Mouse (Mus musculus): ENCODE data around the gene Itpr3. TPM values are rescaled to one million over a fixed set of nuclear protein-coding genes. Genes with fewer than 3 reads are reported as not detected.

Gene Itpr3
- total RNA-seq, 2 experiments from 2014 or later = 4.6 to 6.8 TPM

DNA sequence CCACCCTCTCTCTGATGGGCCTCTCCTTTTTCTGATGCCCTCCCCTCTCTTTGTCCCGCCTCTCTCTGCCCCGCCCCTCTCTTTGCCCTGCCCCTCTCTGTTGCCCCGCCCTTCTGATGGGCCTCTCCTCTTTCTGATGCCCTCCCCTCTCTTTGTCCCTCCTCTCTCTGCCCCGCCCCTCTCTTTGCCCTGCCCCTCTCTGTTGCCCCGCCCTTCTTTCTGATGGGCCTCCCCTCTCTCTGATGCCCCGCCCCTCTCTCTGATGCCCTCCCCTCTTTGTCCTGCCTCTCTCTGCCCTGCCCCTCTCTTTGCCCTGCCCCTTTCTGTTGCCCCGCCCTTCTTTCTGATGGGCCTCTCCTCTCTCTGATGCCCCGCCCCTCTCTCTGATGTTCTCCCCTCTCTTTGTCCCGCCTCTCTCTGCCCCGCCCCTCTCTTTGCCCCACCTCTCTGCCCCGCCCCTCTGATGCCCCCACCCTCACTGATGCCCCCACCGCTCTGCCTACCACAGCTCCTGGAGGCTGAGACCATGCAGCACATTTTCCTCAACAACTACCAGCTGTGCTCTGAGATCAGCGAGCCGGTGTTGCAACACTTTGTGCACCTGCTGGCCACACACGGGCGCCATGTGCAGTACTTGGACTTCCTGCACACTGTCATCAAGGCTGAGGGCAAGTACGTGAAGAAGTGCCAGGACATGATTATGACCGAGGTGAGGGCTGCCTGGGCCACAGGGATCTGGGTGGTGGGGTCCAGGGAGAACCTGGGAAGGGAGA, 48.8 kb downstream of the Itpr3 start:
- intact Hi-C loops (cut with DNase I) = loop anchor here (10.0 kb wide), 1 partner anchor 181 kb away; no protein-coding TSS in a partner anchor
- no peak for DNase-seq (ENCODE audit: low spot score)

DNA sequence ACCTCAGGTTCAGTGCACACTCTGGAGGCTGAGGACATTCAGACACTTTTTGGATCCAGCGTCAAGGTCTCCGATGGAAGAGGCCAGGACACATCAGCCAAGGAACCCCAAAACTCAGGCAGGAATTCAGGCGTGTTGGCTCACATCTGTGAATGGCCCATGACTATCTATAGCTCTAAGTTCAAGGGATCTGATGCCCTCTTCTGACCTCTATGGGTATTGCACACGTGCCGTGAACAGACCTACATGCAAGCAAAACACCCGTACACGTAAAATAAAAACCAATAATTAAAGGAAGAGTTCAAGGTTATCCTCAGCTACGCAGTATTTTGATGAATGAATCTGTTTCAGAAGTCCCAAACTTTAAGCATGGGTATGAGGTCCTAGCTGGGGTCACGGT, 49.6 kb downstream of the Itpr3 start:
- intact Hi-C loops (cut with DNase I) = loop anchor here (10.0 kb wide), 1 partner anchor 182 kb away; no protein-coding TSS in a partner anchor
- no peak for DNase-seq (ENCODE audit: low spot score)

DNA sequence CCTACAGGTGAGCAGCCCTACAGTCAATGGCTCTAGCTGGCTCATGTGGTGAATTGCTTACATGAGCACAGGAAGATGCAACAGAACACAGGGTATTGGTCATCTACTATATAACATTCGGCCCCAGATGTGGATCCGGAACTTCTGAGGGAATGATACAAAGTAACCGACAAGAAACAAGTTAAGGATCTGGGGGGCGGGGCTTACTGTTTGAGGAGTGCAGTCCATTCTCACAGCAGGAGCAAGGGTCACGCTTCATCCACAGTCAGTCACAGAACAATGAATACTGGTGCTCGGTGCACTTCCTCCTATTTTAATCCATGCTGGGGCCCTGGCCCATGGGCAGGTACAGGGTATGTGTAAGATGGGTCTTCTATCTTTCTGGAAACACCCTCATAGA, 50.8 kb downstream of the Itpr3 start:
- no peak for DNase-seq (ENCODE audit: low spot score)

DNA sequence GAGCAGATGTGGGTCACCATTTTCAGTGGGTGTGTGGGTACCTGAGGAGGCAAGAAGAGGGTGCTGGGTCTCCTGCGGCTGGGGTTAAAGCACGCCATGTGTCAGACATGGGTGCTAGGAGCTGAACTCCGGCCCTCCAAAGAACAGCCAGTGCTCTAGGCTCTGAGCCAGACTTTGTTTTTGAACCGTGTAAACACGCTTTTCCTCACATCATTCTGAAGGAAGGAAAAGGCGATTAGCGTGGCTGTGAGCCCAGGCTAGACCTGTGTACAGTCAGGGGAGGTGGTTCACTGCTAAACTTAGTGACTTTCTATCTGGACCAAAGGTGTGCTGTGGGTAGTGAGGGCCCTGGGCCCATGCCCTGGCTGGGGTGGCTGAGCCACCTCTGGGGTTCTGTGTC, 53.0 kb downstream of the Itpr3 start:
- DNase-seq (ENCODE audit: low spot score) = no peak
- intact Hi-C loops (cut with DNase I) = no loop called here

More for the DNA sequence above, 50.8 kb downstream of the Itpr3 start:
- intact Hi-C loops (cut with DNase I) = loop anchor here (10.0 kb wide), 1 partner anchor 183 kb away; no protein-coding TSS in a partner anchor

DNA sequence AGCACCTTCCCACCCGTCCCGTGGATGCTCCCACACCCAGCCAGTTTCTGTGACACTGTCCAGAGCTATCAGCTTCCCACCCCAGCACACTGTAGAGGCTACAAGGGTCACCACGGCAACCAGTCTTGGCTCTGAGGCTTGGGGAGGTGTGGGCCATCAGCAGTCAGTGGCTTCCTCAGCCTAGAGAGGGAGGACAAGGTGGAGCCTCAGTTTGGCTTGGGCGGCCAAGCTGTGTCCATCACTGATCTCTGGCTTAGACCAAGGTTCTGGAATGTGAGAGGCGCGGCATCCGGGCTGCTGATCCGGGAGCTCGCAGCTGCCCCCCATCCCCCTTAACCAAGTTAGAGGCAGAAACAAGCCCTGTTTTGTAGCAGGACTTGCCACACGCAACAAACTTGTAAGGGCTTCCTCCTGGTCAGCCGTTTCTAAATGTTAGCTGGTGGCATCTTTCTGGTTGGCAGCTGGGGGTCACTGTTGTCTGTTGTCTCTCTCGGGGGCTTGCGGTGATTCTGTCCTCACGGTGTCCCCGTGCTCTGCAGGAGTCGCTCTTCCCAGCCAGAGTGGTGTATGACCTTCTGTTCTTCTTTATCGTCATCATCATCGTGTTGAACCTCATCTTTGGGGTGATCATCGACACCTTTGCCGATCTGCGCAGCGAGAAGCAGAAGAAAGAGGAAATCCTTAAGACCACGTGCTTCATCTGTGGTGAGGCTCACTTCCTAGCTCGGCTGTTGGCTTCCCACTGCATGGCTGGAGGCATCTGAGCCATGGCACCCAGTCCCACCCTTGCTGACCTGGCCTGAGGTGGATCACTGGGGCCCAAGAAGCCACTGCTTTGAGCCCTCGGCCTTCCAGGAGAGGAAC, 61.8 kb downstream of the Itpr3 start:
- intact Hi-C loops (cut with DNase I) = no loop called here
- DNase-seq (ENCODE audit: low spot score) = no peak

DNA sequence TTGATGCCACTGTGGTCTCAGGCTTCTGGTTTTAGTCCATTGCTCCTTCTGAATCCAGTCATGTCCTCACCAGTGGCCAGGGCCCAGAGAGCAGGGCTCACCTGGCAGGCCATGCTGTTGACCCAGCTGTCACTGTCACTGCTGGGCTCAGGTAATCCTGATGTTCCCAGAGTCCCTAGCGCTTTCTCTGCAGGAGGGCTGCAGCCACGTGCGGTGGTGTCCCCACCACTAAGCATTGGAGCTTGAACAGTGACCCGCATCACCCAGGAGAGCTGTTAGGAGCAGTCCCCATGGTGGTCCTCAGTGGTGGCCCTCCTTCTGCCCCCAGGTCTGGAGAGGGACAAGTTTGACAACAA, 62.4 kb downstream of the Itpr3 start:
- intact Hi-C loops (cut with DNase I) = no loop called here
- no peak for DNase-seq (ENCODE audit: low spot score)

DNA sequence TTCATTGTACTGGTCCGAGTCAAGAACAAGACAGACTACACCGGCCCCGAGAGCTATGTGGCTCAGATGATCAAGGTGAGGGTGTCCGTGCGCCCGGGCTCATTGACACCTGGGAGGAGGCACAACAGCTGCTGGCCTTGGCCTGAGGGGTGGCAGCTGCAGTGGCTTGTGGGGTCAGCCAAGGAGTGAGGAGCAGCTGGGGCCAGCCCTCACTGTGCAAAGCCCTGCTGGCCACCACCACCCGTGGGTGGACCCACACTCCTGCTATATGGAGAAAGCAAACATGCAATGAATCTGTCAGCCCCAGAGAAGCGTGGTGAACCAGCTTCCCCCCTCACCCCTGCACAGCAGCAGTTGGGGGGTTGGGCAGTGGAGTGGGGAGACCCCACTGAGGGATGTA, 62.9 kb downstream of the Itpr3 start:
- DNase-seq (ENCODE audit: low spot score) = no peak
- intact Hi-C loops (cut with DNase I) = loop anchor here (2.0 kb wide), 1 partner anchor 83 kb away; no protein-coding TSS in a partner anchor

DNA sequence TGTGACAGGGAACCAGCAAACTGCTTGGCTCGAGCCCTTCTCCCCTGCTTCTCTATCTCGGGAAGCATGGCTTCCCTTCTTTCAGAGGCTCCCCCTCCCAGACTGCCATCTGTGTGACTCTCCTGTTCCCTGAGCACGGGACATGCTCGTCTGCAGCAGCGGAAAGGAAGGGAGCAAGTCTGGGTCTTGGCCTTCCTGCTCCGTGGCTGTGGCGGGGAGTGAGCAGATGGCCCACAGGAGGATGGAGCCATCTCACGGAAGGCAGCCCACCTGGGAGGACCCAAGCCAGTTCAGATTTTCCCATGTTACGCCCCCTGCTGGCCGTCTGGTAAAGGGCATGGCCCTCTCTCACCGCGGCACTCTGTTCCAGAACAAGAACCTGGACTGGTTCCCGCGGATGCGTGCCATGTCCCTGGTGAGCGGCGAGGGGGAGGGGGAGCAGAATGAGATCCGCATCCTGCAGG, 63.5 kb downstream of the Itpr3 start:
- intact Hi-C loops (cut with DNase I) = loop anchor here (2.0 kb wide), 1 partner anchor 84 kb away; no protein-coding TSS in a partner anchor
- DNase-seq (ENCODE audit: low spot score) = no peak

DNA sequence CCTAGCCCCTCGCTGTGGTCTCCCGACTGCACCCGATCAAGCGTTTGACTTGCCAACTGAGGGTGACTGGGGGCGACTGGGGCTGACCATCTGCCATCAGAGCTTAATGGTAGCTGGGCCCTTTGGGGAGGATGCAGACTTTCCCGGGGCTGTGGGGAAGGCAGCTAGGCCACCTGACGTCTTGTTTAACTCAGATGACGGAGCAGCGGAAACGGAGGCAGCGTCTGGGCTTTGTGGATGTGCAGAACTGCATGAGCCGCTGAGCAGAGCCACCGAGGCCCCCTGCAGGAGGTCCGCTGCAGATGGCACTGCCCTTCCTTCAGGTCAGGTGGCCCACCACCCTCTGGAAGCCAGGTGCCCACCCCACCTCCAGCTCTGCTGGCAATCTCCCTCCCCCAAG, 64.2 kb downstream of the Itpr3 start:
- intact Hi-C loops (cut with DNase I) = loop anchor here (2.0 kb wide), 1 partner anchor 84 kb away; no protein-coding TSS in a partner anchor
- DNase-seq (ENCODE audit: low spot score) = no peak

DNA sequence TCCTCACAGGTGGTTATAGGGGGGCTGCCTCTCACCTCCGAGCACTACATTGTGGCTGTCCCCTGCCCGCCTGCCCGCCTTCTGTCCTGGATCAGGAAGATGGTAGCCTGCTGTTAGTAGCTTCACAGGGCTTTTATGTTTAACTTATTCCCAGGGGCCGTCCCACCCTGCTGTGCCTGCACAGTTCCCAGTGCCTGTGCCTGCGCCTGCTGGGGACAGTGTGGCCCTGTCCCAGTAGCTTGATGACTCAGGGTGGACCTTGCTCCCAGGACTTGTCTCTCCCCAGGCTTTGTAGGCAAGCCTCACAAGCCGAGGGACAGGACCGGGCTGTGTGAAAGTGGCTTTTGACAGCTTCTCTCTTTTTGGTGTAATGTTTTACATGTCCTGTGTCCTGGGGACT, 64.7 kb downstream of the Itpr3 start:
- intact Hi-C loops (cut with DNase I) = loop anchor here (2.0 kb wide), 1 partner anchor 85 kb away; no protein-coding TSS in a partner anchor
- no peak for DNase-seq (ENCODE audit: low spot score)

DNA sequence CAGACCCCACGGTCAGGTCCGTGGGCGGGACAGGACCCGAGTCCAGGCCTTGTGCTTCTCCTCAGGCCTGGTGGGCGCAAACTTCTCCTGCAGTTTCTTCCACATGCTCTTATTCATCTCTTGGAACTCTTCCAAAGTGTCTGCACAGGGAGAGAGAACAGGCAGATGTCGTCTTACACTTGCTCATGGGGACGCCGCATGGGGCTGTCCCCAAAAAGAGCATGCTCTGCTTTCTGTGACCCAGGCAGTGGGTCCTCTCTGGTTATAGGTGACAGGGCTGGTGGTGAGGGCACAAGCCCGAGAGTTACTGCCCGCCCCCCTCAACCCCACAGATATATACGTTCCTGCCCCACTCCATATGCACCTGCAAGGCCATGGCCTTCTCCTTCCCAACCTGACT, 65.6 kb downstream of the Itpr3 start:
- DNase-seq (ENCODE audit: low spot score) = no peak
- intact Hi-C loops (cut with DNase I) = no loop called here

DNA sequence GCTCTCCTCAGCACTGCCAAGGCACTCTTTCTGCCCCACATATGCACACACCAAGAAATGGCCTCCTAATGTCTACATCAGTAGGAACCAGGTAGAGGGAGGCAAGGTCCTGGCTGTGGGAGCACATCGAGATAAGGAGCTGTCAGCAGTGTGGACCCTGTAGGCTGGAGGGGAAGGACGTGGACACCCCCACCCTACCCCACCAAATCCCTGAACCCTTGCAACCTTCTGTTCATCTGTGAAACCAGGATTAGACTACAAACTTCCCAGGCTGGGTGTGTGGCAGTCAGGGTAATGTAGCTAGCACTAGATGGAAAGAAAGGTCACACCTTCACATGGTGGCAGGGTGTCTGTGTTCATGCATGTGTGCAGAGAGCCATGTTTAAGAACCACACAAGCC, 66.0 kb downstream of the Itpr3 start:
- DNase-seq (ENCODE audit: low spot score) = no peak
- intact Hi-C loops (cut with DNase I) = no loop called here

DNA sequence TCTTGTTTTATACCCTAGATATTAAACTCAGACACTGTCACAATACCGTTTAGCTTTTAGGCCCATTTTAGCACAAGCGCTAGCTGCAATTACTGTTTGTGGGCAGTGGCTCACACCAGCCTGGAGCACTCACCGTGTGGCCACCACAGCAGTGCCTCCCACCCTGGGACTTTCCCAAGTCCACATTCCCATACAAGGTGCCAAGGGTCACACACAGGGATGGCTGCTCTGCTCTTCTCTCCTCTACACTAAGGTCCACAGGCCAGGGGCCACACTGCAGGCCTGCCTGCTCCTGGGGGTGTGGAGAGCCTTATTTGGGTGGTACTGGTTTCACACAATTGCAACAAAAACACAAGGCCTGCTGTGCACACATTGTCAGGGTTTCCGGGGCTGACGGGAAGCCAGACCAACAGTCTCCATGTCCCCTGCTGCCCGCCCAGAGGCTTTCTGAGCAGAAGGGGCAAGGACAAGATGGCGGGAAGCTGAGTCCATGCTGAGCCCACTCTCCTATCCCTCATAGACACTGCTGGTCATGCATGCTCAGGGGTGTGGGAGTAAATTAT, 66.8 kb downstream of the Itpr3 start:
- intact Hi-C loops (cut with DNase I) = no loop called here
- DNase-seq (ENCODE audit: low spot score) = no peak

DNA sequence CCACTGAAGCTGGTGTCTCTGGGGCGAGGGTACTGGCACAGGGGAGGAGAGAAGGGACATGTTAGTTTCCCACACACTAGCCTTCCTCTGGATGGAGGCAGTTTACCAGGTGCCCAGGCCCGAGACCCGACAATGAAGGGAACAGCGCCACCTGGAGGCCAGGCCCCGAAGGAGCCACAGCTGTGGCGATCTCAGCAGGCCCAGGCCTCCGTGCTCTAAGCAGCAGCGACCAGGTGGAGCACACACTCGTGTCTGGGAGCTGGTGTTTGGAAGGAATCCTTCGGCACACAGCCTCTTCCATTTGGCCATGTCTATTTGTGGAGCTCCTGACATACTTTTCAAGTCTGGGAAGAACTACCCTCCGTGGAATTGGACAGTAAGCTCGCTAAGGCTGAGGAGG, 68.1 kb downstream of the Itpr3 start:
- DNase-seq (ENCODE audit: low spot score) = no peak
- intact Hi-C loops (cut with DNase I) = no loop called here

DNA sequence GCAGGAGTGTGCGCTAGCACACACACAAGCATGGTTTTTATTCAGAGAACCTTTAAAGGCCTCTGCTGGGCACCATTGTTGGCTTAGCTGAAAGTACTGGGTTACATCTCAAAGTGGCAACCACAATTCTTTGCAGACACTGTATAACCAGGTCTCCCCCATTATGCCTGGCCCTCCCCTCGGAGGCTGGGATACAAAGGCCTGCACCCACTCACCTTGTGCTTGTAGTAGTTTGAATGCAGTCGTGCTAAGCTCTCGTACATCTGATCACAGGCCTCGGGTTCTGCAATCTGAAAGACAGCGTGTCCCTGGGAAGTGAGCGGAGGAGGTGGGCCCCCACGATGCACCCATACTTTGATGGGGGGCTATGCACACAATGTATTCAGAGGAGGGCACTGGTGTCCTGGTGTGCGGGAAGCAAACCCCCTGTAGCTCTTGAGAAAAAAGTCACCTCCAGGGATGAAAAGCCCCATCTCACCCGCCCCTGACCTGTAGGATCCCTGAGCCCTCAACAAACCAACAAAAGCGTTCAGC, 68.6 kb downstream of the Itpr3 start:
- intact Hi-C loops (cut with DNase I) = no loop called here
- no peak for DNase-seq (ENCODE audit: low spot score)

DNA sequence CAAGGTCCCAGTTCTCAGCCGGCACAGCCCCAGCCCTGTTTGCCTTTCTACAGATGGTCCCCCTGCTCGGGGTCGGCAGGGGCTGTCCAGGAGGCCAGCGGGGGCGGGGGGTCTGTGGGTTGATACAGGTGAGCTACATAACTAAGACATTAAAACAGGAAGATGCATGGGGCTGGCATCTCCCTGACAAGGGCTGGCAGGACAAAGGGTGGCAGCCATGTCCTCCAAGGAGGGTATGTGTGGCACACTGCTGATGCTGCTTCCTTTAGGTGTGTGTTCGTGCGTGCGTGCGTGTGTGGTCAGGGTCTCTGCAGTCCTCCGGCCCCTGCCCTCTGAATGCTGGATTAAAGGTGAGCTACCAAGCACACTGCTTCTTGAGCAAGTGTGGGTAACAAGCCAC, 69.9 kb downstream of the Itpr3 start:
- intact Hi-C loops (cut with DNase I) = no loop called here
- no peak for DNase-seq (ENCODE audit: low spot score)

DNA sequence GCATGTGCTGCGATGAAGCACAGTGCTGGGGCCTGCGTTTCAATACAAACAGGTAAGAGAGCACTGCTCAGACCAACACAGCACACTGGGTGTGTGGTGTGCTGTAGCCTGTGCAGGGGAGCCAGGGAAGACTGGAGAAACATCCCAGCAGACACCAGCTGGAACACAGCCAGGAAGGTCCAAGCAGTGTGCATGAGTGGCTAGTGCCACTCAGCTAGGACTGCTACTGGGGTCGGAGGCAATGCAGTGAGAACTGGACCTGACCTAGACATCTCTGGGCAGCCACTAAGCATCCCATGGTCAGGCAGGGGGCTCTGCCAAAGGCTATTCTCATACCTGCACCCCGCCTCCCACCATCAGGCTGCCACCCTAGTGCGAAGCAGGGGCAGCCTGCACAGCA, 71.1 kb downstream of the Itpr3 start:
- intact Hi-C loops (cut with DNase I) = no loop called here
- DNase-seq (ENCODE audit: low spot score) = no peak

DNA sequence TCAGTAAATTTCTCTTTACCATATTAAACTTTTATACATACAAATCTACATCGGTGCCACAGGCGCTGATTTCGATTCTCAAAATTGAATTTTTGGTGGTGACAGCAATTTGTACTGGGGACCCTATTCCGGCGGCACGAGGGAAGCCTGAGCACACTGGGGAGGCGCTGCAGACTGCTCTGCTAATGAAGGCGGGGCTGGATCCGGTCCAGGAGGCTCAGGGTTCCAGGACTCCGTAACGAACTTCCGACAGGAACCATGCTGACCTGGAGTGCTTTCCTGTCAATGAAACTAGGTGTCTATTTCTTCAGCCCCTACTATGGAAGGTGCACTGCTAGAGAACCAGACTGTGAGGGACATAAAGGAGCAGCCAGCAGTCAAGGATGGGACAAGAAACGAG, 72.2 kb downstream of the Itpr3 start:
- DNase-seq (ENCODE audit: low spot score) = no peak
- intact Hi-C loops (cut with DNase I) = no loop called here

DNA sequence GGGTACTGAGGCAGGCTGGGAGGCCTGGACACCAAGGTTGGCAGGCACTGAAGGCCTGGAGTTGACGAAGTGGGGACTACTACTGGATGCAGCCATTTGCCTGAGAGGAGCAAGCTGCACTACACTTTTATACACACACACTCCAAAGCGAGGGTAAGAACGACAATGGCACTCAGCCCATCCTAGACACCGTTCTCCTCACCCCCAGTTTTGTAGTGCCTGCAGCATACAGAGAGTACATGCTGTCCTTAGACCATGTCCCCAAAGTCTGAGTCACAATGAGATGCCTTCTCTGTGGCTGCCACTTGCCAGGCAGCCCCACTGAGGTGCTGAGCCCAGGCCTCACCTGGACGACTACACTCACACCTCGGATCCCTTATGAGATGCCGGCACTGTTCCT, 72.7 kb downstream of the Itpr3 start:
- intact Hi-C loops (cut with DNase I) = loop anchor here (5.0 kb wide), 1 partner anchor 72 kb away; the partner anchor contains the start of gene Lemd2
- no peak for DNase-seq (ENCODE audit: low spot score)

DNA sequence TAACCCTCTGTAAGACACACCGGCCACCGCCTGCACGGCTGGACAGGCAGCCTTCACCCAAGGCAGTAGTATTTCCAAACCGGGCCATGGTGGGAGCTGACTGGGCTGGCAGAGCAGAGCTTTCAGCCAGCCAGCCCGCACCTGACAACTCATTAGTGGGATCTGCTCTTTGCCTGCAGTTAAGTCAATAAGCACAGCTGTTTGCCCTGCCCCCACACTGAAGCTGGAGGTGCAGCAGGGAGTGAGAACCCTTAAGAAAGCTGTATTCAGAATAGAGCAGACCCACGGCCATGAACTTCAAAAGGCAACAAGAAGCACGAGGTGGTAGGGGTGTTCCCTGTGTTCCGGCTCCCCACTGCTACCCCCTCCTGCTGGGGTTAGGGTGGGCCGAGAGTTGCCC, 73.1 kb downstream of the Itpr3 start:
- DNase-seq (ENCODE audit: low spot score) = no peak
- intact Hi-C loops (cut with DNase I) = loop anchor here (5.0 kb wide), 1 partner anchor 72 kb away; the partner anchor contains the start of gene Lemd2
